Mouse (Mus musculus) testis, postnatal 10 days (tissue): Measurements from ENCODE around the gene Mgat5.

Experiments
- DNase-seq: peaks from one replicate; pipeline ENCODE4 v3.0.0; 2021; ENCODE audit warnings: low spot score

Gene Mgat5

DNA sequence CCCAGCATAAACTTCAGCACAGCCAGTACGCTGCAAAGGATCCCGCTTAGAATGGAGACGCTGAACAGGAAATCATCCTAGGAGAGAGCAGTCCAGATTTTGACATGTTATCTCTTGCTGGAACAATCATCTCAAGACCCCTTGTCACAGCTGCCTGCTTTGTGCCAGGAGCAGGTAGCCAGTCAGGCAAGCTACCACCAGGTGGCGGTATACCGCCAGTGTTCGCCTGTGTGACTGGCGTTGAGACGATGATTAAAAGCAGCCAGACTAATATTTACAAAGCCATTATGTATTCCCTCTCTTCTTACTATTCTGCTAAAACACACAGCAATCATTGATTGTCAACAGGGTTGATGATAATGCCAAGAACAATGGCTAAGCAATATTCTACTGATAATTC, 295.4 kb downstream of the Mgat5 start:
- DNase-seq = peak; percentile 90

DNA sequence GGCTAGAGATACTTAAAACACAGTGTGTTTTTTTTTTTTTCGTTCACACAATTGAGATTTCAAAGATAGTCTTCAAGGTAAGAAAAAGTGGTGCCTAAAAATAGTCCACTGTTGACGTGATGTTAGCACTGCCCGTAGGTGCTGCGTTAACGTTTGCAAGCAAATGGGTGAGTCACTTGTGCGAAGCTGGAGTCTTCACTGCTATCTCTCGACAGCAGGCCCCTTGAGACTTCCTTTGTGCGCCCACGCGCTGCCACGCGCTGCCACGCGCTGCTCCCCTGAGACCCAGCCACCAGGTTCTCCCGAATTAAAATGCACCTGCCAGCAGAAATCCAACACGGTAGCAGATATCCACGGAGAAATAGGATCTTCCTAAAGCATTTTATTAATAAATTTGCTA, 295.9 kb downstream of the Mgat5 start:
- no peak for DNase-seq

DNA sequence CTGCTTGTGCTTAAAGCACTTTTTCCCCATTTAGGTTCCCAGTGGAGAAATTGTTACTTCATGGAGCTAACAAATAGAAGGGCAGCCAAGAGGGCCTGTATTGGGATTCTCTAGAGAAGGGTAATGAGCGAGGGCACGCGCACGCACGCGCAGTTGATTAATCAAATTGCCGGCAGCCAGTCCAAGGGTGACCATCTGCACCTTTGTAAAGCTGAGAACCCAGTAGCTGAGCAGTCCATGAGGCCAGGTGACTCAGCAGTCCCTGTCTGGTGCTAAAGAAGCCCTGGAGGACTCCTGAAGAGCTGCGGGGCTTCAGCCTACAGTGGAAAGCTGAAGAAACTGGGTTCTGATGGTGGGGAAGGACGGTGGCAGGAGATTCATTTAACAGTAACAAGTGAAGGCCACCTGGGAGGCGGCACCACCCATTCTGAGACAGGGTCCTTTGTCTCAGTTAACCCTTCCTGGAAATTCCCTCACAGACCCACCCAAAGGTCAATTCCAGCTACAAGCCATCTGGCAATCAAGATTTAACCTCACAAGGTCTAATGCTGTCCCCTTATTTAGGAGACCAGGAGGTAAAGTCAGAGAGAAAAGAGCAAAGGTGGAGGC, 302.3 kb downstream of the Mgat5 start:
- no peak for DNase-seq

DNA sequence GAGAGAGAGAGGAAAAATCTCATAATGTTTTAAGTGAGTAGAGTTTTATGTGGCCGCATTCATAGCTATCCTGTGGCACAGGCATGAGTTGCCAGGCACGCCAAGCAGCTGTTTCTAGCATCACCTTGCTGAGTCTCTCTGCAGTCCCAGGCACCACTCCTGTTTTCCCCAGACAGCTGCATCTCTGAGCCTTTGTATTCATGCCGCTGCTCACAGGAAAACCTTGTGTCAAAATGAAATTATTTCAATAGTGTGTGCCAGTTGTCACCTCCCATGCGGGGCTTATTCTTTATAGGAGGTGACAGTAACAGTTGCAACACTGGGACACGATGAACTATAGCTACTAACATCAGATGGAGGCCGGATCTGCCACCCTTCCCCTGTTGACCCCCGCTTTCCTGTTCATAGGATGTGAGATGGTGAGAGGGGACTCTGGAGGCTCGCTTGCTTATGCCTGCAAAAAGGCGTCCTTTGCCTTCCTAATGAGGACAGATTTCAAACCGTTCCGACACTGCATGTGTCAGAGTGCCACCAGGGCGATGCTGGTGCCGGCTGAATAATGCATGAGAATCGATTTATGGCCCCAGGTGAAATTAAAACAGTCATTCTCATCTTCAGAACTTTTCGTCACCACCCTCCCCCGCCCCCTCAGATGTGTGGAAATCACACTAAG, 303.4 kb downstream of the Mgat5 start:
- DNase-seq = no peak

- DNase-seq = no peak
These were observed 304.1 kb downstream of the Mgat5 start for GRCm38 (mm10) chr1:127508921-127509320.

DNA sequence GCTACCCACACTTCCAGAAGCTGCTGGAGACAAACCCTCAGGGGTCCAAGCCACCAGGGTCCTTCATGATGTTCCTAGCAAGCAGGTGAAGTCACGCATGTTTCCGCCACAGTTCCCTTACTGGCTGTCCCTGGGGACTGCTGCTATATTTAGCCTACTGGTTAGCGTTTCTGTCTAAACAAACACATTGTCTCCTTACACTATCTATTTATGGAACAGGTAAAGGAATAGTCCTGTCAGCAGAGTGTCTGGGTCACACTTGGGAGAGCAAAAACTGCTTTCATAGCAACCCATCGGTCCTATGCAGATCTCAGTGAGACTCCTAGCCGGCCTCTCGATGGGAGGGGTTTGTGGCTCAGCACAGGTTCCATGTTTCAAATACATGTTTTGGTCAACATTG, 306.5 kb downstream of the Mgat5 start:
- DNase-seq = no peak

- no peak for DNase-seq
These were observed 307.9 kb downstream of the Mgat5 start for GRCm38 (mm10) chr1:127512709-127513108.

DNA sequence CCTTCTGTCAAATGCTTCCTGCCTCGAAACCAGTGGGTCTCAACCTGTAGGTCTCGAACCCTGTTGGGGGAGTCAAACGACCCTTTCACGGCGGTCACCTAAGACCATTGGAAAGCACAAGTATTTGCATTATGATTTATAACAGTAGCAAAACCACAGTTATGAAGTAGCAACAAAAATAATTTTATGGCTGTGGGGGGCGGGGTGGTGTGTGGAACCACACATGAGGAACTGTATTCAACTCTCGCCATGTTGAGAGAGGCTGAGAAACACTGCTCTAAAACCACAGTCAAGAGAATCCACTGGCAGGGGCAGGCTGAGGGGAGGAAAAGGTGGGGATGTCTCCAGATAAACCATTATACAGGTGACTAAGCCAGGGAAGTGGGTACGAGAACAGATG, 308.3 kb downstream of the Mgat5 start:
- DNase-seq = no peak

GRCm38 (mm10) chr1:127513664-127514063, 308.8 kb downstream of the Mgat5 start:
- no peak for DNase-seq

DNA sequence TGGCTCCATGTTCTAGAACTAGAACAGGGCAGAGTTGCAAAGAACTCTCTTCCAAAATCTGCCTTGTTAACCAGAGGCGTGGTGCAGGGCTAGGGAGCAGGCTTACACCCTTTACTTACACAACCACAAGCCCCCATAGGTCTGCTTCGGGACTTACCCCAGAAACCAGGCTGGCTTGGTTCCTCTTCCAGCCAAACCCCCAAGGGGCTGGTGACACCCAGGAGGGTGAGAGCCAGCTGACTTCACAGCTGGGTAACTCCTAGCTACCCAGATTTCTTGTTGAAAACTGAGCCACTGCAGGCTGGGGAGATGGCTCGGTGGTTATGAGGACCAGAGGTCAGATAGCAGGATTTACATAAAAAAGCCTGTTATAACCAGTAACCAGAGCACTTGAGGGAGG, 309.7 kb downstream of the Mgat5 start:
- no peak for DNase-seq

- no peak for DNase-seq
These were observed 310.1 kb downstream of the Mgat5 start for GRCm38 (mm10) chr1:127514888-127515287.

DNA sequence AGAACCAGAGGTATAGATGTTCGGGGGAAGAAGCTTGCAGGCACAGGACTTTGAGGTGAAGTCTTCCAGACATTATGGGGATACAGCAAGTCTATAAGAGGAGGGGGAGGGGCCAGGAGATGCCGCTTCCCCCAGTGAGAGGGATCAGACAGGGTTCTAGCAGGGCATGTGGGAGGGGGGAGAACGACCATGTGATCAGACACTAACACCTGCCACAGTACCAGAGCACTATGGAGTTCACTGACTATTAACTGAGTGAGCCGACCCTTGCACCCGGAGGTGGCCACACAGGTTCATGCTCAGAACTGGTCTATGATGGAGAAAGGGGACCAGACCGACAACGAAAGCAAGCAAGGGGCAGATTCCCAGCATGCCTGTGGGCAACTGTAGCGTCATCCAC, 318.5 kb downstream of the Mgat5 start:
- no peak for DNase-seq

DNA sequence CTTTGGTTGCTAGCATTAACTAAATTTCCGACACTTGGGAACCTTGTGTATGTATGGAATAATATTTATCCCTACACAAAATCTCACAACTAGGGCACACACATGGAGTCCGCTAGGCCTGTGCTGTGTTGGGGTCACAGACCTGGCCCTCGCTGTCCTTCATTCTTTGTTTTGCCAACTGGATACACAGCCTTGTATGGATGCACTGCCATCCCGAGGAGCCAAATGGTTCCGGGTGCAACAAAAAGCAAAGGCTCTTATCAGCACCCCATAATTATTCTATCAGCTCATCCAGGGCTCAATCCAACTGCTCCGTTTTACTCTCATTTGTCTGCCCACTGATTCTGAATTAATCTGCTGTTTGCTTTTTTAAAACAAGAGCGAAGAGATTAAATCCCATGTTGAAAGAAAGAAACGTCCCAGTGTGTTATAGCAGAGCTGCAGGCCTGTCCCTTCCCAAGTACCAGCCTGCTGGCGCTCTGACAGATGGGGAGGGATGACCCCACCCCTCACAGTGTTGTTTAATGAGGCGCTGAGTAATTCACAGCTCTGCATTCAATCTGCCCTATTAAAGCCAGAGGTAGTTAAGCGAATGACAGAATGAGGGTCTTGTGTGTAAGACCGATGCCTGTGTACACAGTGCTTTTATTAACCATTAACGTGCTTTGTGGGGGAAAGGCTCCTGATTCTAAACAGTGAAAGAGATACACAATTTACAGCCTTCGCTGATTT, 326.2 kb downstream of the Mgat5 start:
- no peak for DNase-seq

DNA sequence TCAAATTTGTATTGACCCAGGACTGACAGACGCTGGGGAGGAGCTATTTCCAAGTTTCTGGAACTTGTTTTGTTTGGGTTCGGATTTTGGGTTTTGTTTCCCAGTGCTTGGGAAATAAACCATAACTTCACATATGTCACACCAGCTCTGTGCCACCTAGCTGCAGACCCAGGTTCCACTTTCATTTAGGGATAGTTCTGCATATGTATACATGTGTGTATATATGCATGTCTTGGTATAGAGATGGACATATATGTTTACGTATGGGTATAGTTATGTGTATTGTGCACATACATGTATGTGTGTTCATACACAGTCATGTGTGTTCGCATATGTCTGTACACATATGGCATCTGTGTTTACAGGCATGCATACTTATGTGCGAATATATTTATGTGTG, 326.9 kb downstream of the Mgat5 start:
- no peak for DNase-seq

GRCm38 (mm10) chr1:127536448-127536847, 331.6 kb downstream of the Mgat5 start:
- no peak for DNase-seq

- no peak for DNase-seq
These were observed 332.6 kb downstream of the Mgat5 start for GRCm38 (mm10) chr1:127537204-127538038.
